Mouse (Mus musculus) forebrain, embryonic 11.5 days (tissue): Measurements from ENCODE around the gene Cybrd1. TPM values are rescaled to one million over a fixed set of nuclear protein-coding genes. Genes with fewer than 3 reads are reported as not detected.

Experiments used
- ATAC-seq: fragments of 200-750 bp; cut with Nextera tagmentation; replicated peaks from 2 replicates; pipeline ENCODE4 v1.8.0; 2017; ENCODE audit warnings: moderate TSS enrichment; ENCODE audit not compliant: low FRiP score
- DNase-seq: peaks from one replicate; pipeline ENCODE4 v3.0.0-alpha.2; 2017; ENCODE audit warnings: low spot score
- H3K27ac ChIP-seq: fragments of 300-500 bp; sonication (generic); 2 replicates; pipeline ENCODE4 v1.5.1; 2014; ENCODE audit warnings: low read depth, low read length
- H3K27me3 ChIP-seq: fragments of 300-500 bp; sonication (generic); 2 replicates; pipeline ENCODE4 v1.6.1; 2014; ENCODE audit warnings: mild to moderate bottlenecking, low read length, mixed read lengths; ENCODE audit not compliant: control insufficient read depth, insufficient read depth
- H3K36me3 ChIP-seq: fragments of 300-500 bp; sonication (generic); 2 replicates; pipeline ENCODE4 v1.6.1; 2014; ENCODE audit warnings: mild to moderate bottlenecking, low read length, moderate library complexity, mixed read lengths; ENCODE audit not compliant: control insufficient read depth, insufficient read depth
- H3K4me1 ChIP-seq: fragments of 300-500 bp; sonication (generic); replicated peaks from 2 replicates; pipeline ENCODE4 v1.6.1; 2014; ENCODE audit warnings: low read length, mixed read lengths; ENCODE audit not compliant: control insufficient read depth, insufficient read depth
- H3K4me2 ChIP-seq: fragments of 300-500 bp; sonication (generic); 2 replicates; pipeline ENCODE4 v1.6.1; 2014; ENCODE audit warnings: low read depth, mild to moderate bottlenecking, low read length, moderate library complexity, mixed read lengths; ENCODE audit not compliant: severe bottlenecking
- H3K4me3 ChIP-seq: fragments of 300-500 bp; sonication (generic); 2 replicates; pipeline ENCODE4 v1.5.1; 2014; ENCODE audit warnings: low read depth, low read length
- H3K9ac ChIP-seq: fragments of 300-500 bp; sonication (generic); 2 replicates; pipeline ENCODE4 v1.6.1; 2014; ENCODE audit warnings: low read length
- H3K9me3 ChIP-seq: fragments of 300-500 bp; sonication (generic); 2 replicates; pipeline ENCODE4 v1.6.1; 2016; ENCODE audit warnings: low read length, mixed read lengths; ENCODE audit not compliant: control insufficient read depth
- WGBS: fragments of 180-500 bp; shearing (Covaris S2); extraction: QIAGEN DNeasy Blood & Tissue Kit; methylation state at CpG from one replicate; pipeline ENCODE4 v1.1.7; 2014; 5-methylcytosine and 5-hydroxymethylcytosine counted together
- polyA plus RNA-seq: library from polyadenylated mRNA; unstranded; fragments of >200 nt; fragmentation: Nextera tagmentation; extraction: Ambion mirVana; gene quantifications from 2 replicates; pipeline ENCODE4 v1.2.1, GENCODE M21; 2014

The Cybrd1 gene
- polyA plus RNA-seq, 1 experiment from 2014 or later, result 0.20 TPM

DNA sequence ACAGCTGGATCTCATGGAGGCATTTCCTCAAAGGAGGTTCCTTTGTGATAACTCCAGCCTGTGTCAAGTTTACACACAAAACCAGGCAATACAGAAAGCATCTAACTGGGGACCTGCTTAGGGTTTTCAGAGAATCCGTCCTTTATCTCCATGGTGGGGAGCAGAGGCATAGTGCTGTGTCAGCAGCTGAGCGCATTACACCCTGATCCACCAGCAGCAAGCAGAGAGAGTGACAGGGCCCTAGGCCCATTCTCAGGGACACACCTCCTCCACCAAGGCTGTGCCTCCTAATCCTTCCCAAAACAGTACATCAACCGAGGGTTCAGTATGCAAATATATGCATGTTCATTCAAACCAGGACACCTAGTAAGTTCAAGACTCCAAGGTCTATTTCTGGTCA is 55.3 kb downstream of the Cybrd1 start:
- H3K27me3 ChIP-seq, result no peaks in the 10 kb centered on the region
- no peaks in the 10 kb centered on the region for H3K36me3 ChIP-seq
- no peak overlapping the region for H3K4me3 ChIP-seq
- DNase-seq (no peak), ATAC-seq (no peak)
- no peak overlapping the region for H3K4me2 ChIP-seq
- no peaks in the 10 kb centered on the region for H3K4me1 ChIP-seq
- 59% methylated on average over 3 of the region's 3 CpGs for WGBS
- no peaks in the 10 kb centered on the region for H3K9me3 ChIP-seq
- no peak overlapping the region for H3K9ac ChIP-seq
- H3K27ac ChIP-seq, result no peak overlapping the region

DNA sequence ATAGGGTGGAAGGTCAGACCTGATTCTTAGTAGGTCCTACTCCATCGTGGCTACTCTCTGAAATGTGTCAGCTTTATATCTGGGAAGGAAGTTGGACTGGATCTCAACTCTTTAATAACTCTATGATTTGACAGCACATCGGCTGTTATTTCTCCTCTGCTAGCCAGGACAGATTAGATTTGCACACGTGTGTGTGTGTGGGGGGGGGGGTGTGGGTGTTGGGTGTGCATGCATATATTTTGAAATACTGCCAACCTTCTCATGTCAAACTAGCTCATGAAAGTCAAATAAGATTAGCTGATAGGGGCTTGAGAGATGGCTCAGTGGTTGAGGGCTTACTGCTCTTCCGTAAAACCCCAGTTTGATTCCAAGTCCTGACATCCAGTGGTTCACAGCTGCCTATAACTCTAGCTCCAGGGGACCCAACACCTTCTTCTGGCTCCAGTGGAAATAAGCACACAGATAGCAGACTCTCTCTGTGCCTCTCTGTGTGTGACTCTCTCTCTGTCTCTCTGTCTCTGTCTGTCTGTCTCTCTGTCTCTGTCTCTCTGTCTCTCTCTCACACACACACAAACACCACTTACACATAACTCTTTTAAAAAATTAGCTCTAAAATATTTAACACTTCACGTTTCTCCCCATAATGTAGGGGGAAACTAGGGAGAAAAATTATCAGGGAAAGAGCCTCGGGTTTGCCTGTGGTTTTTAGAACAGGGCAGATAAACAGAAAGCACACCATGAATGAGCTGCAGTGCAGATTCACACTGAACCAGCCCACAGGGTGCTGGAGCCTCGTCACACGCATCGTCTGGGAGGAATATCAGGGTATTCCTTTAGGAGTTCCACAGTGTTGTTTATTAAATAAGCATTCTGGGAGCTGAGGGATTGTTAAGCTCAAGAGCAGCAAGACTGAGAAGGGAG is 58.9 kb downstream of the Cybrd1 start:
- no peaks in the 10 kb centered on the region for H3K27me3 ChIP-seq
- H3K36me3 ChIP-seq, result no peaks in the 10 kb centered on the region
- DNase-seq (no peak), ATAC-seq (no peak)
- no peaks in the 10 kb centered on the region for H3K4me1 ChIP-seq
- no peak overlapping the region for H3K27ac ChIP-seq
- WGBS, result 79% methylated on average over 9 of the region's 9 CpGs
- H3K9me3 ChIP-seq, result no peaks in the 10 kb centered on the region
- no peak overlapping the region for H3K9ac ChIP-seq
- no peak overlapping the region for H3K4me3 ChIP-seq
- no peak overlapping the region for H3K4me2 ChIP-seq

DNA sequence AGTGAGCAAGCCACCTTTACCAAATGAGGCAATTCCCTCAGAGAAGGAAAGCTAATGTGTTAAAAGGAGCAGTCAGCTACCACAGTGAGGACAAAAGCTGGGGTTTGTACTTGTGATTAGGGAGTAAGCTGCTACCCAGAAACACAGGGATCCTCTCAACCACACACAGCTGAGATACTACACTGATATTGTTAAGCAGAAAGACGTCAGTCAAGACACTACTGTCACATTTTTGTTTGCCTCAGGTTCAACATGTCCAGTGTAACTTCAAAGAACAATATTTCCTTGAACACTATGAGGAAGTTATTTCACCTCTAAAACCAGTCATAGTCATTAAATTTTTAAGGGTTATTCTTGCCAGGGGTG is 59.5 kb downstream of the Cybrd1 start:
- 69% methylated on average over 1 of the region's 1 CpGs for WGBS
- DNase-seq (no peak), ATAC-seq (no peak)
- Histone ChIP-seq H3K9ac (no peak overlapping the region), H3K27me3 (no peaks in the 10 kb centered on the region), H3K4me2 (no peak overlapping the region), H3K36me3 (no peaks in the 10 kb centered on the region), H3K27ac (no peak overlapping the region), H3K4me3 (no peak overlapping the region), H3K4me1 (no peaks in the 10 kb centered on the region), H3K9me3 (no peaks in the 10 kb centered on the region)

DNA sequence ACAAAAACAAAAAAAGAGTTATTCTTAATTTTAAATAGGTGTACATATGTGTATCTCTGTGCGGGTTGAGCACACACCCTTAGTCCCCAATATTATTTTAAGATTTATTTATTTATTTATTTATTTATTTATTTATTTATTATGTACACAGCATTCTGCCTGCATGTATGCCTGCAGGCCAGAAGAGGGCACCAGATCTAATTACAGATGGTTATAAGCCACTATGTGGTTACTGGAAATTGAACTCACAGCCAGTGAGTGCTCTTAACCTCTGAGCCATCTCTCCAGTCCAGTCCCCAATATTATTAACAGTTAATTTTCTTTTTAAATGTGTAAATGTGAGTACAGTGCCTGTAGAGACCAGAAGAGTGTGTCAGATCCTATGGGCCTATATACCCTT is 60.0 kb downstream of the Cybrd1 start:
- H3K4me1 ChIP-seq, result no peaks in the 10 kb centered on the region
- H3K9ac ChIP-seq, result no peak overlapping the region
- no peak overlapping the region for H3K27ac ChIP-seq
- DNase-seq (no peak), ATAC-seq (no peak)
- H3K4me2 ChIP-seq, result no peak overlapping the region
- H3K4me3 ChIP-seq, result no peak overlapping the region
- H3K27me3 ChIP-seq, result no peaks in the 10 kb centered on the region
- H3K36me3 ChIP-seq, result no peaks in the 10 kb centered on the region
- H3K9me3 ChIP-seq, result no peaks in the 10 kb centered on the region
- WGBS, result 90% methylated on average over 1 of the region's 1 CpGs

GRCm38 (mm10) chr2:71179716-71180115 is 62.0 kb downstream of the Cybrd1 start:
- no peak overlapping the region for H3K4me3 ChIP-seq
- DNase-seq (no peak), ATAC-seq (no peak)
- H3K4me1 ChIP-seq, result no peaks in the 10 kb centered on the region
- H3K9ac ChIP-seq, result no peak overlapping the region
- no peaks in the 10 kb centered on the region for H3K36me3 ChIP-seq
- WGBS, result 90% methylated on average over 10 of the region's 10 CpGs
- H3K9me3 ChIP-seq, result no peaks in the 10 kb centered on the region
- H3K27ac ChIP-seq, result no peak overlapping the region
- no peak overlapping the region for H3K4me2 ChIP-seq
- no peaks in the 10 kb centered on the region for H3K27me3 ChIP-seq

- DNase-seq, result no peak
Measured at GRCm38 (mm10) chr2:71180566-71181217, 63.0 kb downstream of the Cybrd1 start.

DNA sequence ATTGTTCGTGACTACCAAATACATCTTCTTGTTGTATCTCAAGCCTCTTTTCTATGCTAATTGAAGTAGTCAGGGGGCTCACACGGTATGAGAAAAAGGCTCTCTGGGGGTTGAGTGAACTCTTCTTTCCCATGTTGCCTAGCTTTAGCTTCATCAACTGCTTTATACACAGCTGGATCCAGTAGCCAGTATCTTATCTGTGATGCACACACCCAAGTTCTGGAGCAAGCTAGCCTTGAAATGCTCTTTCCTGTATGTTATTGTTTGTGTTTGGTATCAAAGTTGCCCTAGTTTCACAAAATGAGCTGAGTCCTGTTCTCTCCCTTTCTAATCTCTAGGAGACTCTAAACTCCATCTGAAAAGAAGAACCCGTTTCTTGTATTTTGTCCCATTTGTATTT is 70.2 kb downstream of the Cybrd1 start:
- Histone ChIP-seq H3K4me3 (no peak overlapping the region), H3K36me3 (no peaks in the 10 kb centered on the region), H3K4me1 (peaks cover 8% of the 10 kb centered on the region; the same call in 1 of the 2 replicates), H3K4me2 (no peak overlapping the region), H3K27ac (no peak overlapping the region), H3K9me3 (no peaks in the 10 kb centered on the region), H3K27me3 (no peaks in the 10 kb centered on the region), H3K9ac (no peak overlapping the region)
- WGBS, result 70% methylated on average over 3 of the region's 3 CpGs
- ATAC-seq (no peak), DNase-seq (no peak)

More at GRCm38 (mm10) chr2:71180566-71181217, 63.0 kb downstream of the Cybrd1 start:
- Histone ChIP-seq H3K9me3 (no peaks in the 10 kb centered on the region), H3K36me3 (no peaks in the 10 kb centered on the region), H3K4me3 (no peak overlapping the region), H3K9ac (no peak overlapping the region), H3K27ac (no peak overlapping the region), H3K27me3 (no peaks in the 10 kb centered on the region), H3K4me2 (no peak overlapping the region), H3K4me1 (no peaks in the 10 kb centered on the region)
- ATAC-seq, result no peak
- WGBS, result 64% methylated on average over 8 of the region's 8 CpGs

GRCm38 (mm10) chr2:71188861-71189260 is 71.1 kb downstream of the Cybrd1 start:
- 59% methylated on average over 2 of the region's 2 CpGs for WGBS
- no peak overlapping the region for H3K27ac ChIP-seq
- no peak overlapping the region for H3K4me3 ChIP-seq
- no peak overlapping the region for H3K4me2 ChIP-seq
- DNase-seq (no peak), ATAC-seq (no peak)
- H3K4me1 ChIP-seq, result peaks cover 8% of the 10 kb centered on the region; the same call in 1 of the 2 replicates
- H3K27me3 ChIP-seq, result no peaks in the 10 kb centered on the region
- no peaks in the 10 kb centered on the region for H3K36me3 ChIP-seq
- H3K9me3 ChIP-seq, result no peaks in the 10 kb centered on the region
- no peak overlapping the region for H3K9ac ChIP-seq
